Mouse (Mus musculus): Measurements from ENCODE around the gene Brk1. TPM values are rescaled to one million over a fixed set of nuclear protein-coding genes. Genes with fewer than 3 reads are reported as not detected.

Brk1 gene
- polyA plus RNA-seq (2016; fragmentation: Nextera tagmentation; extraction: Ambion mirVana) = 206 and 219 TPM in 2 replicates

- H3K4me3 ChIP-seq = peak within 1 kb of the TSS; percentile 95
Observed at GRCm38 (mm10) chr6:113604432-113605223, at the start of gene Brk1. Brk1 (plus strand) TSS chr6:113604772.

GRCm38 (mm10) chr6:113559736-113560135 lies 44.8 kb upstream of the Brk1 start:
- H3K36me3 ChIP-seq = no peaks in the 10 kb centered on the region; the same call in none of the 2 replicates
- H3K9ac ChIP-seq = no peak overlapping the region
- WGBS = 66% methylated on average over 6 of the region's 6 CpGs
- H3K27me3 ChIP-seq (replicated peaks) = no peaks in the 10 kb centered on the region
- no peak overlapping the region for H3K4me3 ChIP-seq
- no peak overlapping the region for H3K4me2 ChIP-seq (replicated peaks)
- no peaks in the 10 kb centered on the region for H3K4me1 ChIP-seq
- no peak for ATAC-seq (ENCODE audit: low FRiP score, low read depth)
- no peak overlapping the region for H3K27ac ChIP-seq
- no peaks in the 10 kb centered on the region for H3K9me3 ChIP-seq

More at GRCm38 (mm10) chr6:113604432-113605223, at the start of gene Brk1:
- peak within 1 kb of the TSS; percentile 89 for H3K9ac ChIP-seq
- no peaks in the 10 kb centered on the region for H3K9me3 ChIP-seq
- no peaks in the 10 kb centered on the region for H3K27me3 ChIP-seq (replicated peaks)
- peaks cover 3% of the 10 kb centered on the region; the same call in 1 of the 2 replicates for H3K36me3 ChIP-seq
- H3K4me1 ChIP-seq = peaks cover 17% of the 10 kb centered on the region
- peak within 1 kb of the TSS; percentile 47; the same call in 1 of the 2 replicates for H3K27ac ChIP-seq
- peak within 1 kb of the TSS; percentile 91 for H3K4me2 ChIP-seq (replicated peaks)
- peak; percentile 93 for ATAC-seq (ENCODE audit: low FRiP score, low read depth)
- under 1% methylated on average over 65 of the region's 65 CpGs for WGBS

- Histone ChIP-seq H3K9me3 (no peaks in the 10 kb centered on the region), H3K27me3 (replicated peaks) (no peaks in the 10 kb centered on the region), H3K4me3 (no peak overlapping the region), H3K9ac (no peak overlapping the region), H3K27ac (no peak overlapping the region), H3K4me2 (replicated peaks) (no peak overlapping the region), H3K36me3 (peaks cover 17% of the 10 kb centered on the region), H3K4me1 (no peaks in the 10 kb centered on the region)
- no peak for ATAC-seq (ENCODE audit: low FRiP score, low read depth)
- WGBS = 96% methylated on average over 1 of the region's 1 CpGs
Observed at GRCm38 (mm10) chr6:113564557-113564956, 40.0 kb upstream of the Brk1 start.

GRCm38 (mm10) chr6:113576044-113576443 lies 28.5 kb upstream of the Brk1 start:
- Histone ChIP-seq H3K27ac (no peak overlapping the region), H3K36me3 (peaks cover 12% of the 10 kb centered on the region), H3K9me3 (no peaks in the 10 kb centered on the region), H3K27me3 (replicated peaks) (no peaks in the 10 kb centered on the region), H3K4me1 (no peaks in the 10 kb centered on the region), H3K4me2 (replicated peaks) (no peak overlapping the region), H3K4me3 (no peak overlapping the region), H3K9ac (no peak overlapping the region)
- WGBS = 98% methylated on average over 6 of the region's 6 CpGs
- ATAC-seq (ENCODE audit: low FRiP score, low read depth) = no peak

GRCm38 (mm10) chr6:113579306-113579705 lies 25.3 kb upstream of the Brk1 start:
- H3K9me3 ChIP-seq = no peaks in the 10 kb centered on the region
- peaks cover 9% of the 10 kb centered on the region for H3K36me3 ChIP-seq
- H3K9ac ChIP-seq = no peak overlapping the region
- H3K4me3 ChIP-seq = no peak overlapping the region
- no peaks in the 10 kb centered on the region for H3K4me1 ChIP-seq
- no peak overlapping the region for H3K4me2 ChIP-seq (replicated peaks)
- ATAC-seq (ENCODE audit: low FRiP score, low read depth) = no peak
- no peaks in the 10 kb centered on the region for H3K27me3 ChIP-seq (replicated peaks)
- H3K27ac ChIP-seq = no peak overlapping the region
- WGBS = 93% methylated on average over 3 of the region's 3 CpGs

- no peaks in the 10 kb centered on the region for H3K27me3 ChIP-seq (replicated peaks)
- H3K9ac ChIP-seq = no peak overlapping the region
- 96% methylated on average over 4 of the region's 4 CpGs for WGBS
- no peak overlapping the region for H3K4me2 ChIP-seq (replicated peaks)
- H3K27ac ChIP-seq = no peak overlapping the region
- ATAC-seq (ENCODE audit: low FRiP score, low read depth) = no peak
- H3K36me3 ChIP-seq = no peaks in the 10 kb centered on the region
- no peaks in the 10 kb centered on the region for H3K9me3 ChIP-seq
- H3K4me1 ChIP-seq = no peaks in the 10 kb centered on the region
- no peak overlapping the region for H3K4me3 ChIP-seq
Observed at GRCm38 (mm10) chr6:113583023-113583422, 21.5 kb upstream of the Brk1 start.

GRCm38 (mm10) chr6:113585065-113585464 lies 19.5 kb upstream of the Brk1 start:
- H3K27me3 ChIP-seq (replicated peaks) = no peaks in the 10 kb centered on the region
- no peaks in the 10 kb centered on the region for H3K9me3 ChIP-seq
- 91% methylated on average over 5 of the region's 5 CpGs for WGBS
- ATAC-seq (ENCODE audit: low FRiP score, low read depth) = no peak
- no peak overlapping the region for H3K9ac ChIP-seq
- H3K36me3 ChIP-seq = no peaks in the 10 kb centered on the region
- no peak overlapping the region for H3K27ac ChIP-seq
- no peak overlapping the region for H3K4me2 ChIP-seq (replicated peaks)
- no peaks in the 10 kb centered on the region for H3K4me1 ChIP-seq
- H3K4me3 ChIP-seq = no peak overlapping the region

- ATAC-seq (ENCODE audit: low FRiP score, low read depth) = no peak
- Histone ChIP-seq H3K27ac (no peak overlapping the region), H3K9ac (no peak overlapping the region), H3K9me3 (no peaks in the 10 kb centered on the region), H3K4me2 (replicated peaks) (no peak overlapping the region), H3K4me1 (no peaks in the 10 kb centered on the region), H3K27me3 (replicated peaks) (no peaks in the 10 kb centered on the region), H3K36me3 (no peaks in the 10 kb centered on the region), H3K4me3 (no peak overlapping the region)
- WGBS = 81% methylated on average over 5 of the region's 5 CpGs
Observed at GRCm38 (mm10) chr6:113586466-113587183, 17.9 kb upstream of the Brk1 start.

GRCm38 (mm10) chr6:113592637-113593036 lies 11.9 kb upstream of the Brk1 start:
- 91% methylated on average over 2 of the region's 2 CpGs for WGBS
- no peaks in the 10 kb centered on the region for H3K27me3 ChIP-seq (replicated peaks)
- no peak overlapping the region for H3K4me3 ChIP-seq
- H3K36me3 ChIP-seq = no peaks in the 10 kb centered on the region
- H3K27ac ChIP-seq = no peak overlapping the region
- no peak overlapping the region for H3K9ac ChIP-seq
- H3K9me3 ChIP-seq = no peaks in the 10 kb centered on the region
- H3K4me1 ChIP-seq = no peaks in the 10 kb centered on the region
- H3K4me2 ChIP-seq (replicated peaks) = no peak overlapping the region
- ATAC-seq (ENCODE audit: low FRiP score, low read depth) = no peak

GRCm38 (mm10) chr6:113597945-113598344 lies 6.6 kb upstream of the Brk1 start:
- Histone ChIP-seq H3K36me3 (no peaks in the 10 kb centered on the region), H3K4me3 (no peak overlapping the region), H3K27me3 (replicated peaks) (no peaks in the 10 kb centered on the region), H3K4me1 (peaks cover 5% of the 10 kb centered on the region), H3K4me2 (replicated peaks) (no peak overlapping the region), H3K27ac (no peak overlapping the region), H3K9me3 (no peaks in the 10 kb centered on the region), H3K9ac (no peak overlapping the region)
- ATAC-seq (ENCODE audit: low FRiP score, low read depth) = no peak
- 88% methylated on average over 4 of the region's 4 CpGs for WGBS

GRCm38 (mm10) chr6:113599833-113600232 lies 4.7 kb upstream of the Brk1 start:
- H3K36me3 ChIP-seq = no peaks in the 10 kb centered on the region
- 84% methylated on average over 5 of the region's 5 CpGs for WGBS

GRCm38 (mm10) chr6:113600543-113601139 lies 3.9 kb upstream of the Brk1 start, which contains the start of gene Fancd2os:
Fancd2os (minus strand) TSS chr6:113600715.
- 37% methylated on average over 23 of the region's 23 CpGs for WGBS
- ATAC-seq (ENCODE audit: low FRiP score, low read depth) = no peak
- peak within 1 kb of the TSS; percentile 16; the same call in 1 of the 2 replicates for H3K4me2 ChIP-seq (replicated peaks)
- no peaks in the 10 kb centered on the region for H3K9me3 ChIP-seq
- H3K27me3 ChIP-seq (replicated peaks) = no peaks in the 10 kb centered on the region
- no peak within 1 kb of the TSS for H3K27ac ChIP-seq
- peaks cover 11% of the 10 kb centered on the region for H3K4me1 ChIP-seq
- no peaks in the 10 kb centered on the region for H3K36me3 ChIP-seq
- H3K4me3 ChIP-seq = no peak within 1 kb of the TSS
- no peak within 1 kb of the TSS for H3K9ac ChIP-seq

More at GRCm38 (mm10) chr6:113599833-113600232, 4.7 kb upstream of the Brk1 start:
- no peak for ATAC-seq (ENCODE audit: low FRiP score, low read depth)
- Histone ChIP-seq H3K27me3 (replicated peaks) (no peaks in the 10 kb centered on the region), H3K4me2 (replicated peaks) (no peak overlapping the region), H3K9me3 (no peaks in the 10 kb centered on the region), H3K4me1 (peaks cover 5% of the 10 kb centered on the region), H3K4me3 (no peak overlapping the region), H3K9ac (no peak overlapping the region), H3K27ac (no peak overlapping the region)

Measured in neural tube, embryonic 12.5 days (tissue).